Mouse (Mus musculus) spleen, adult 18-20 months (tissue): ENCODE measurements around the gene 7530416G11Rik.

ENCODE experiments used
- DNase-seq, 2 experiments: peaks; one replicate each; pipeline ENCODE4 v3.0.0; 2022; ENCODE audit warnings: mixed read lengths in 2 of 2

The 7530416G11Rik gene

GRCm38 (mm10) chr15:85479365-85479764 lies 23.7 kb downstream of the 7530416G11Rik start:
- DNase-seq: no peak

- DNase-seq: peak; percentile 16 to 65
These were observed 25.4 kb downstream of the 7530416G11Rik start for GRCm38 (mm10) chr15:85477584-85477983.

GRCm38 (mm10) chr15:85474697-85475096 lies 28.3 kb downstream of the 7530416G11Rik start:
- DNase-seq: no peak

- no peak for DNase-seq
These were observed 33.6 kb downstream of the 7530416G11Rik start for GRCm38 (mm10) chr15:85469401-85469800.

GRCm38 (mm10) chr15:85466456-85467067 lies 36.5 kb downstream of the 7530416G11Rik start:
- DNase-seq: no peak

- no peak for DNase-seq
These were observed 38.0 kb downstream of the 7530416G11Rik start for GRCm38 (mm10) chr15:85464823-85465565.

GRCm38 (mm10) chr15:85464190-85464589 lies 38.8 kb downstream of the 7530416G11Rik start:
- no peak for DNase-seq

GRCm38 (mm10) chr15:85463027-85463790 lies 39.8 kb downstream of the 7530416G11Rik start:
- DNase-seq: no peak

- DNase-seq: no peak
These were observed 40.9 kb downstream of the 7530416G11Rik start for GRCm38 (mm10) chr15:85462138-85462537.

- no peak for DNase-seq
These were observed 41.5 kb downstream of the 7530416G11Rik start for GRCm38 (mm10) chr15:85461541-85461940.

GRCm38 (mm10) chr15:85458631-85459082 lies 44.4 kb downstream of the 7530416G11Rik start:
- no peak for DNase-seq

- no peak for DNase-seq
These were observed 45.2 kb downstream of the 7530416G11Rik start for GRCm38 (mm10) chr15:85457838-85458237.

- no peak for DNase-seq
These were observed 46.1 kb downstream of the 7530416G11Rik start for GRCm38 (mm10) chr15:85456891-85457290.

- no peak for DNase-seq
These were observed 56.4 kb downstream of the 7530416G11Rik start for GRCm38 (mm10) chr15:85446652-85447051.
